Mouse (Mus musculus): ENCODE measurements around the gene Miga1. TPM values are rescaled to one million over a fixed set of nuclear protein-coding genes. Genes with fewer than 3 reads are reported as not detected.

Miga1 gene
- total RNA-seq, 2 experiments from 2014 or later, result 2.1 to 2.3 TPM

Other genes starting within 250 kb of the Miga1 start
- not detected in 2 replicates for gene Gipc2, start 174.2 kb downstream of the Miga1 start, total RNA-seq (2015; ENCODE audit: low replicate concordance)
- gene Gipc2, start 174.2 kb downstream of the Miga1 start, total RNA-seq (2017; ENCODE audit: low replicate concordance), result not detected in 2 replicates
- gene Dnajb4, start 130.1 kb downstream of the Miga1 start, total RNA-seq (2015; ENCODE audit: low replicate concordance), result 106 and 107 TPM in 2 replicates
- gene Dnajb4, start 130.1 kb downstream of the Miga1 start, total RNA-seq (2017; ENCODE audit: low replicate concordance), result 101 and 164 TPM in 2 replicates
- 152 and 157 TPM in 2 replicates for gene Fubp1, start 130.0 kb downstream of the Miga1 start, total RNA-seq (2015; ENCODE audit: low replicate concordance)
- gene Fubp1, start 130.0 kb downstream of the Miga1 start, total RNA-seq (2017; ENCODE audit: low replicate concordance), result 169 and 197 TPM in 2 replicates
- gene Nexn, start 74.1 kb downstream of the Miga1 start, total RNA-seq (2015; ENCODE audit: low replicate concordance), result not detected in 2 replicates
- gene Nexn, start 74.1 kb downstream of the Miga1 start, total RNA-seq (2017; ENCODE audit: low replicate concordance), result not detected in 2 replicates
- gene Usp33, start 6.1 kb upstream of the Miga1 start, total RNA-seq (2015; ENCODE audit: low replicate concordance), result 56.6 and 66.7 TPM in 2 replicates
- gene Usp33, start 6.1 kb upstream of the Miga1 start, total RNA-seq (2017; ENCODE audit: low replicate concordance), result 82.3 and 102 TPM in 2 replicates
- gene Zzz3, start 55.1 kb upstream of the Miga1 start, total RNA-seq (2015; ENCODE audit: low replicate concordance), result 43.2 and 55.3 TPM in 2 replicates
- gene Zzz3, start 55.1 kb upstream of the Miga1 start, total RNA-seq (2017; ENCODE audit: low replicate concordance), result 42.9 and 44.8 TPM in 2 replicates